Mouse (Mus musculus) lung, postnatal 25 days (tissue): ENCODE results near the gene Cd300lf.

Experiments used
- DNase-seq: peaks from one replicate; pipeline ENCODE4 v3.0.0; 2022; ENCODE audit warnings: low spot score

Cd300lf gene

GRCm38 (mm10) chr11:115075859-115076258 is 57.9 kb downstream of the Cd300lf start:
- no peak for DNase-seq

- DNase-seq, result no peak
Observed at GRCm38 (mm10) chr11:115075407-115075806, 58.4 kb downstream of the Cd300lf start.

GRCm38 (mm10) chr11:115073002-115073401 is 60.8 kb downstream of the Cd300lf start:
- DNase-seq, result no peak

- peak; percentile 69 for DNase-seq
Observed at GRCm38 (mm10) chr11:115071631-115072294, 62.0 kb downstream of the Cd300lf start.

GRCm38 (mm10) chr11:115071015-115071551 is 62.7 kb downstream of the Cd300lf start:
- DNase-seq, result no peak

- peak; percentile 34 for DNase-seq
Observed at GRCm38 (mm10) chr11:115066768-115067167, 67.0 kb downstream of the Cd300lf start.
